Mouse (Mus musculus): Measurements from ENCODE around the gene Tecta. TPM values are rescaled to one million over a fixed set of nuclear protein-coding genes. Genes with fewer than 3 reads are reported as not detected.

The Tecta gene
- polyA plus RNA-seq, 1 experiment from 2014 or later = 0.20 TPM

DNA sequence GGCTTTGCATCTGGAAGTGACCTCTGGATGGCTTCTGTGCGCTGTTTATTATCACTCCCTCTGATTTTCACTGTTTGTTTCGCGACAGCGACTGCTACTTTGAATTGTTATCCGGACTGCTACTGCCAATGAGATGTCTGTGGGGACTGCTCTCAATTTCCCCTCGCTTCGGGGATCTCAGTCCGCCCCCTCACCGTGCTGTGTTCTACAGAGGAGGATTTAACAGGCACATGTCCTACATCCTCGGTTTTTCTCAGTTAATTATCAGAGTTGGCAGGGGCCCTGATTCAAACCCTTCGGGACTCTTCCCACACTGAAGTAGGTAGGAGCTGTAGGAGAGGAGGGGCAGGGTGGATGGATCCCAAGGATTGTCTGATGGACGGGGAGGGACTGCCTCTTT is 67.0 kb downstream of the Tecta start:
- H3K9ac ChIP-seq (replicated peaks; ENCODE audit: low read depth, low read length) = no peak overlapping the region
- H3K4me1 ChIP-seq (replicated peaks; ENCODE audit: control insufficient read depth, insufficient read depth, low read length) = no peaks in the 10 kb centered on the region
- no peaks in the 10 kb centered on the region for H3K27me3 ChIP-seq (replicated peaks; ENCODE audit: control insufficient read depth, insufficient read depth, low read length)
- no peaks in the 10 kb centered on the region for H3K36me3 ChIP-seq (ENCODE audit: control insufficient read depth, insufficient read depth)
- WGBS = 77% methylated on average over 12 of the region's 12 CpGs
- no peak overlapping the region for H3K4me3 ChIP-seq (replicated peaks; ENCODE audit: low read length)
- H3K9me3 ChIP-seq (ENCODE audit: control insufficient read depth, low read length) = no peaks in the 10 kb centered on the region
- no peak for ATAC-seq
- no peak overlapping the region for H3K4me2 ChIP-seq (ENCODE audit: low read length)
- H3K27ac ChIP-seq (ENCODE audit: low read length) = no peak overlapping the region

- H3K4me2 ChIP-seq (ENCODE audit: low read length) = no peak overlapping the region
- H3K27ac ChIP-seq (ENCODE audit: low read length) = no peak overlapping the region
- 71% methylated on average over 7 of the region's 7 CpGs for WGBS
These were observed 68.4 kb downstream of the Tecta start for GRCm38 (mm10) chr9:42331341-42331740.

GRCm38 (mm10) chr9:42329753-42330152 is 70.0 kb downstream of the Tecta start:
- peaks cover 2% of the 10 kb centered on the region; the same call in 1 of the 2 replicates for H3K4me1 ChIP-seq (replicated peaks; ENCODE audit: control insufficient read depth, insufficient read depth, low read length)
- no peak overlapping the region for H3K4me2 ChIP-seq (ENCODE audit: low read length)
- no peaks in the 10 kb centered on the region for H3K36me3 ChIP-seq (ENCODE audit: control insufficient read depth, insufficient read depth)
- peaks cover 4% of the 10 kb centered on the region; the same call in 1 of the 2 replicates for H3K27me3 ChIP-seq (replicated peaks; ENCODE audit: control insufficient read depth, insufficient read depth, low read length)
- H3K9me3 ChIP-seq (ENCODE audit: control insufficient read depth, low read length) = no peaks in the 10 kb centered on the region
- ATAC-seq = no peak
- H3K27ac ChIP-seq (ENCODE audit: low read length) = no peak overlapping the region
- WGBS = 76% methylated on average over 9 of the region's 9 CpGs
- no peak overlapping the region for H3K4me3 ChIP-seq (replicated peaks; ENCODE audit: low read length)
- H3K9ac ChIP-seq (replicated peaks; ENCODE audit: low read depth, low read length) = no peak overlapping the region

More at GRCm38 (mm10) chr9:42331341-42331740, 68.4 kb downstream of the Tecta start:
- H3K36me3 ChIP-seq (ENCODE audit: control insufficient read depth, insufficient read depth) = no peaks in the 10 kb centered on the region
- peaks cover 2% of the 10 kb centered on the region; the same call in 1 of the 2 replicates for H3K4me1 ChIP-seq (replicated peaks; ENCODE audit: control insufficient read depth, insufficient read depth, low read length)
- H3K27me3 ChIP-seq (replicated peaks; ENCODE audit: control insufficient read depth, insufficient read depth, low read length) = no peaks in the 10 kb centered on the region
- H3K4me3 ChIP-seq (replicated peaks; ENCODE audit: low read length) = no peak overlapping the region
- no peak for ATAC-seq
- H3K9ac ChIP-seq (replicated peaks; ENCODE audit: low read depth, low read length) = no peak overlapping the region
- H3K9me3 ChIP-seq (ENCODE audit: control insufficient read depth, low read length) = no peaks in the 10 kb centered on the region

DNA sequence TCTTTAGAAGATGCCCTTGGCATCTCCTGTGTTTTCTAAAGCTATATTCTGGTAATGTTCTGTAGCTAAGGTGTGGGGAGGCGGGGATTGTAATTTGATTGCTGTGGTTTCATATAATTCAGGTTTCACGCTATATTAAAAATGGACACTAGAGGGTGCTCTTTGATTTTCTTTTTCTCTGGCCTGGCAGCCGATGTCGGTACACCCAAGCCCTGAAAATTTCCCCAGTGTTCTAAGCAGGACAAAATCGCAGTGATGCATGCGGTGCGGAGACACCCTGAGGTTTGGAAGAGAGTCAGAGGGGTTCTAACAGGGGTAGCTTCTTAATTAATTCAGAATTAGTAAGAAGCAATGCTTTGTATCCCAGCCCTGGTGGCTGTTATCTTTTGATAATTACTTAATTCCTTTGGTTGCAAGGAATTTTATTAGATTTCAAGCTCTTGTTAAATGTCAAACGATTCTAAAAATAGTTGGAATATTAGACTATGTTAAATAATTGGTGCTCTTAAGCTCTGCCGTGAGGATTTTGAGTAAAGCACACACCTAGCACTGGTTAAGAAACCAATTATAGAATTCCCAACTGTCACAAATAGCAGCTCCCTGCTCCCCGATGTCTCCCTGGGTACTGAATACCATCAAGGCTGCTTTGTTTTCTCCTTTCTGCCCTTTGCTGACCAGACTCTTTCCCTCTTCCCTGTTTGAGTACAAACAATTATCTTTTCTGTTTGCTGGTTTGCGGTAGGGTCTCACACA is 72.9 kb downstream of the Tecta start:
- Histone ChIP-seq H3K9me3 (ENCODE audit: control insufficient read depth, low read length) (no peaks in the 10 kb centered on the region), H3K27ac (ENCODE audit: low read length) (no peak overlapping the region), H3K27me3 (replicated peaks; ENCODE audit: control insufficient read depth, insufficient read depth, low read length) (peaks cover 4% of the 10 kb centered on the region; the same call in 1 of the 2 replicates), H3K4me3 (replicated peaks; ENCODE audit: low read length) (no peak overlapping the region), H3K9ac (replicated peaks; ENCODE audit: low read depth, low read length) (no peak overlapping the region), H3K4me2 (ENCODE audit: low read length) (no peak overlapping the region), H3K36me3 (ENCODE audit: control insufficient read depth, insufficient read depth) (no peaks in the 10 kb centered on the region), H3K4me1 (replicated peaks; ENCODE audit: control insufficient read depth, insufficient read depth, low read length) (peaks cover 2% of the 10 kb centered on the region; the same call in 1 of the 2 replicates)
- ATAC-seq = peak; percentile 78
- 17% methylated on average over 11 of the region's 11 CpGs for WGBS

- Histone ChIP-seq H3K4me2 (ENCODE audit: low read length) (peak overlapping the region; percentile 29; the same call in 1 of the 2 replicates), H3K27ac (ENCODE audit: low read length) (no peak overlapping the region), H3K36me3 (ENCODE audit: control insufficient read depth, insufficient read depth) (no peaks in the 10 kb centered on the region), H3K9me3 (ENCODE audit: control insufficient read depth, low read length) (peaks cover 2% of the 10 kb centered on the region; the same call in 1 of the 2 replicates), H3K27me3 (replicated peaks; ENCODE audit: control insufficient read depth, insufficient read depth, low read length) (peaks cover 4% of the 10 kb centered on the region; the same call in 1 of the 2 replicates), H3K4me1 (replicated peaks; ENCODE audit: control insufficient read depth, insufficient read depth, low read length) (peaks cover 2% of the 10 kb centered on the region; the same call in 1 of the 2 replicates), H3K4me3 (replicated peaks; ENCODE audit: low read length) (no peak overlapping the region; the same call in 1 of the 2 replicates), H3K9ac (replicated peaks; ENCODE audit: low read depth, low read length) (no peak overlapping the region)
- ATAC-seq = no peak
- WGBS = 57% methylated on average over 29 of the region's 29 CpGs
These were observed 74.9 kb downstream of the Tecta start for GRCm38 (mm10) chr9:42324640-42325394.

DNA sequence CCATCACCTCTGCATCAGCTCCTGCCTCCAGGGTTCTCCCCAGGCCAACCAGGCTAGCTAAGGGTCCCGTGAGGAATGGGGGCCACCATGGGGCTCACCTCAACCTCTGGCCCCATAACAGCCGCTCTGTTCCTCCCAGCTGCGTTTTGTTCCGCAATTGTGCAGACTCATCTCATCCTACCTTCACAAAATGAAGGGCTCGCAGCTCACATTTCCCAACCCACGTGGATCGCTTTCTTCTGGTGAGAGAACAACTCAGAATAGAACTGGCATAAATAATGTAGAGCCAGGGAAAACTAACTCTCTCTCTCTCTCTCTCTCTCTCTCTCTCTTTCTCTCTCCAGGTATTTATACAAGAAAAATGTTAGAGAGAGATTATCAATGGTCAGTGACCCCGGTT is 76.5 kb downstream of the Tecta start:
- WGBS = 91% methylated on average over 8 of the region's 8 CpGs
- ATAC-seq = no peak
- H3K36me3 ChIP-seq (ENCODE audit: control insufficient read depth, insufficient read depth) = no peaks in the 10 kb centered on the region
- no peak overlapping the region for H3K4me3 ChIP-seq (replicated peaks; ENCODE audit: low read length)
- peaks cover 4% of the 10 kb centered on the region; the same call in 1 of the 2 replicates for H3K27me3 ChIP-seq (replicated peaks; ENCODE audit: control insufficient read depth, insufficient read depth, low read length)
- H3K27ac ChIP-seq (ENCODE audit: low read length) = no peak overlapping the region
- H3K4me1 ChIP-seq (replicated peaks; ENCODE audit: control insufficient read depth, insufficient read depth, low read length) = peaks cover 2% of the 10 kb centered on the region; the same call in 1 of the 2 replicates
- peaks cover 2% of the 10 kb centered on the region; the same call in 1 of the 2 replicates for H3K9me3 ChIP-seq (ENCODE audit: control insufficient read depth, low read length)
- H3K9ac ChIP-seq (replicated peaks; ENCODE audit: low read depth, low read length) = no peak overlapping the region
- H3K4me2 ChIP-seq (ENCODE audit: low read length) = no peak overlapping the region

DNA sequence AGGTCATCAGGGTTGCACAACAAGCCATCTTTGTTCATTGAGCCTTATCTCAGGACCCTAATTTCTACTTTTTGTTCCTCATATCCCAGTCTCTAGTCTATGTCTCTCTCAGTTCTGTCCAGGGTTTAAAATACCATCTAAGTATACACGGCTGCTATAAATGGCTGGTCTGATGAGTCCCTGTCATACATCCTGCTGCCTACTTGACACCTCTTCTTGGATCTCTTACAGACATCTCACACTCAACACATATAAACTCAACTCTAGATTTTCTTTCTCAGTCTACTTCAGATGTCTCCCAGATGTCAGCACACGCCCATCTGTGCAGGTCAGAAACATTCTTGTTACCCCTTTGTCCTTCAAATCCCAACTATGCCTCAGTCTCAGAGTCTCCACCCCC is 78.3 kb downstream of the Tecta start:
- no peak overlapping the region for H3K9ac ChIP-seq (replicated peaks; ENCODE audit: low read depth, low read length)
- no peaks in the 10 kb centered on the region for H3K36me3 ChIP-seq (ENCODE audit: control insufficient read depth, insufficient read depth)
- 86% methylated on average over 2 of the region's 2 CpGs for WGBS
- H3K27me3 ChIP-seq (replicated peaks; ENCODE audit: control insufficient read depth, insufficient read depth, low read length) = peaks cover 4% of the 10 kb centered on the region; the same call in 1 of the 2 replicates
- H3K4me2 ChIP-seq (ENCODE audit: low read length) = no peak overlapping the region
- 0 out of 2 replicates have a peak, but pooled peaks cover under 1% of the 10 kb centered on the region for H3K4me1 ChIP-seq (replicated peaks; ENCODE audit: control insufficient read depth, insufficient read depth, low read length)
- no peak overlapping the region for H3K27ac ChIP-seq (ENCODE audit: low read length)
- H3K4me3 ChIP-seq (replicated peaks; ENCODE audit: low read length) = no peak overlapping the region
- ATAC-seq = no peak
- H3K9me3 ChIP-seq (ENCODE audit: control insufficient read depth, low read length) = peaks cover 2% of the 10 kb centered on the region; the same call in 1 of the 2 replicates

DNA sequence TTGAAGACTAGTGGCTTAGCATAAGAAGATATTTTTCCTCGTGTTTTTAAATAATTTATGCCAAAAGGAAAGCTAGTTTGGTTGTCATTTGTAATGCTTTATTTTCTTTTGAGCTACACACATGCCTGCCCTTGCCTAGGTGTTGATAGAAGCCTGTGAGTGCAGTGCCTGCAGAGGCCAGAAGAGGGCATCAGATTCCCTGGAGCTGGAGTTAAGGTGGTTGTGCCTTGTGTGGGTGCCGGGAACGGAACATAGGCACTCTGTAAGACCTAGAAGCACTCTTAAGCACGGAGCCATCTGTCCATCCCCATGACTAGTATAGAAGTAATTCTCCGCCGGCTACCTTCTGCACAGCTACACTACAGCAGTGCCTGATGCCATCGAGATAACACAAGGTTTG is 79.1 kb downstream of the Tecta start:
- no peak overlapping the region for H3K9ac ChIP-seq (replicated peaks; ENCODE audit: low read depth, low read length)
- H3K27me3 ChIP-seq (replicated peaks; ENCODE audit: control insufficient read depth, insufficient read depth, low read length) = peaks cover 4% of the 10 kb centered on the region; the same call in 1 of the 2 replicates
- H3K4me2 ChIP-seq (ENCODE audit: low read length) = no peak overlapping the region
- no peak overlapping the region for H3K4me3 ChIP-seq (replicated peaks; ENCODE audit: low read length)
- no peak for ATAC-seq
- no peak overlapping the region for H3K27ac ChIP-seq (ENCODE audit: low read length)
- no peaks in the 10 kb centered on the region for H3K36me3 ChIP-seq (ENCODE audit: control insufficient read depth, insufficient read depth)
- 94% methylated on average over 7 of the region's 7 CpGs for WGBS
- no peaks in the 10 kb centered on the region for H3K4me1 ChIP-seq (replicated peaks; ENCODE audit: control insufficient read depth, insufficient read depth, low read length)
- peaks cover 2% of the 10 kb centered on the region; the same call in 1 of the 2 replicates for H3K9me3 ChIP-seq (ENCODE audit: control insufficient read depth, low read length)

GRCm38 (mm10) chr9:42318455-42318987 is 81.2 kb downstream of the Tecta start:
- WGBS = 84% methylated on average over 9 of the region's 9 CpGs
- no peaks in the 10 kb centered on the region for H3K27me3 ChIP-seq (replicated peaks; ENCODE audit: control insufficient read depth, insufficient read depth, low read length)
- no peaks in the 10 kb centered on the region for H3K4me1 ChIP-seq (replicated peaks; ENCODE audit: control insufficient read depth, insufficient read depth, low read length)
- H3K36me3 ChIP-seq (ENCODE audit: control insufficient read depth, insufficient read depth) = no peaks in the 10 kb centered on the region
- no peak for ATAC-seq
- peaks cover 2% of the 10 kb centered on the region; the same call in 1 of the 2 replicates for H3K9me3 ChIP-seq (ENCODE audit: control insufficient read depth, low read length)
- no peak overlapping the region for H3K4me3 ChIP-seq (replicated peaks; ENCODE audit: low read length)
- no peak overlapping the region for H3K9ac ChIP-seq (replicated peaks; ENCODE audit: low read depth, low read length)
- H3K4me2 ChIP-seq (ENCODE audit: low read length) = no peak overlapping the region
- no peak overlapping the region for H3K27ac ChIP-seq (ENCODE audit: low read length)
